Mouse (Mus musculus) C2C12 (cell line): ENCODE data around the gene A430005L14Rik.

Experiments used
- CTCF ChIP-seq: IDR thresholded peaks from one replicate; pipeline ENCODE4 v1.5.1; 2011; ENCODE audit not compliant: control insufficient read depth, insufficient read depth, insufficient read length
- FOSL1 ChIP-seq: IDR thresholded peaks from one replicate; pipeline ENCODE4 v1.8.0; 2011; ENCODE audit warnings: mild to moderate bottlenecking, low read length; ENCODE audit not compliant: poor library complexity, insufficient read depth, severe bottlenecking
- MAX ChIP-seq: IDR thresholded peaks from one replicate; pipeline ENCODE4 v1.6.1; 2011; ENCODE audit warnings: mild to moderate bottlenecking, control low read depth
- MYOG ChIP-seq: IDR thresholded peaks from one replicate; pipeline ENCODE4 v1.6.1; 2011; ENCODE audit not compliant: control insufficient read depth, insufficient read length; ENCODE audit errors: extremely low read depth

DNA sequence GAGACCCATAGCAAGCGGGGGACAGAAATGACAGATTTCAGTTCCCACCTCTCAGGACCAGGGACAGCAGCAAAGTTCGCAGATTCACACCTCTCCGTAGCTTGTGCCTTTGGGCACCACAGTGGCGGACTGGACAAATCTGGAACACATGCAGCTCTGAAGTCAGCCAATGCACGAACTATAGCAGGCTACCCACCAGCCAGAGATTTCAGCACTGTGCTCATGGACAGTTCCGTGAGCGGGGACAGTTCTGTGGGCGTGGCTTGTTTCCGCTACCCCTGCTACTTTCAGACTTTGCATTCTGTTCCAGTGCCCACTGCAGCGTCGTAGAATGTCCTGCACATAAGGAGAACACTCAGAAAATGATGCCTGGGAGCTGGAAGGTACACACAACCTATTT, 49.5 kb upstream of the A430005L14Rik start:
- no peak for TF ChIP-seq MYOG
- TF ChIP-seq CTCF: no peak
- no peak for TF ChIP-seq FOSL1
- no peak for TF ChIP-seq MAX
